Mouse (Mus musculus) stomach, embryonic 16.5 days (tissue): ENCODE results near the gene Cep85l. TPM values are rescaled to one million over a fixed set of nuclear protein-coding genes. Genes with fewer than 3 reads are reported as not detected.

ENCODE experiments used
- ATAC-seq: fragments of 200-750 bp; cut with Nextera tagmentation; 2 replicates; pipeline ENCODE4 v1.8.0; 2017; ENCODE audit warnings: moderate number of reproducible peaks, moderate TSS enrichment; ENCODE audit not compliant: insufficient read depth, low FRiP score
- H3K27ac ChIP-seq: fragments of 300-500 bp; sonication (generic); 2 replicates; pipeline ENCODE4 v1.5.1; 2014; ENCODE audit warnings: low read length
- H3K27me3 ChIP-seq: fragments of 300-500 bp; sonication (generic); 2 replicates; pipeline ENCODE4 v1.6.1; 2014; ENCODE audit warnings: low read length, control low read depth, mixed read lengths; ENCODE audit not compliant: control insufficient read depth, insufficient read depth
- H3K36me3 ChIP-seq: fragments of 300-500 bp; sonication (generic); 2 replicates; pipeline ENCODE4 v1.6.1; 2014; ENCODE audit warnings: low read length; ENCODE audit not compliant: control insufficient read depth, insufficient read depth
- H3K4me1 ChIP-seq: fragments of 300-500 bp; sonication (generic); 2 replicates; pipeline ENCODE4 v1.6.1; 2014; ENCODE audit warnings: low read length, control low read depth, mixed read lengths; ENCODE audit not compliant: control insufficient read depth, insufficient read depth
- H3K4me2 ChIP-seq: fragments of 300-500 bp; sonication (generic); 2 replicates; pipeline ENCODE4 v1.6.1; 2014; ENCODE audit warnings: low read depth, low read length, mixed read lengths
- H3K4me3 ChIP-seq: fragments of 300-500 bp; sonication (generic); replicated peaks from 2 replicates; pipeline ENCODE4 v1.5.1; 2014; ENCODE audit warnings: mild to moderate bottlenecking, low read length
- H3K9ac ChIP-seq: fragments of 300-500 bp; sonication (generic); 2 replicates; pipeline ENCODE4 v1.6.1; 2014; ENCODE audit warnings: low read length
- H3K9me3 ChIP-seq: fragments of 300-500 bp; sonication (generic); replicated peaks from 2 replicates; pipeline ENCODE4 v1.6.1; 2016; ENCODE audit warnings: low read length, control low read depth; ENCODE audit not compliant: control insufficient read depth
- WGBS: fragments of 180-500 bp; shearing (Covaris S2); extraction: QIAGEN DNeasy Blood & Tissue Kit; methylation state at CpG from one replicate; pipeline ENCODE4 v1.1.7; 2014; 5-methylcytosine and 5-hydroxymethylcytosine counted together
- polyA plus RNA-seq: library from polyadenylated mRNA; unstranded; fragments of >200 nt; fragmentation: Nextera tagmentation; extraction: Ambion mirVana; gene quantifications from 2 replicates; pipeline ENCODE4 v1.2.1, GENCODE M21; 2015

Cep85l gene
- polyA plus RNA-seq, 1 experiment from 2014 or later: 3.1 TPM

- H3K27me3 ChIP-seq: no peaks in the 10 kb centered on the region
- H3K36me3 ChIP-seq: no peaks in the 10 kb centered on the region
- H3K27ac ChIP-seq: no peak overlapping the region
- H3K4me3 ChIP-seq: no peak overlapping the region
- ATAC-seq: no peak
- no peaks in the 10 kb centered on the region for H3K4me1 ChIP-seq
- no peak overlapping the region for H3K9ac ChIP-seq
- 39% methylated on average over 3 of the region's 3 CpGs for WGBS
- H3K4me2 ChIP-seq: no peak overlapping the region
- H3K9me3 ChIP-seq: no peaks in the 10 kb centered on the region
Observed at GRCm38 (mm10) chr10:53305867-53306266, 73.9 kb downstream of the Cep85l start.

DNA sequence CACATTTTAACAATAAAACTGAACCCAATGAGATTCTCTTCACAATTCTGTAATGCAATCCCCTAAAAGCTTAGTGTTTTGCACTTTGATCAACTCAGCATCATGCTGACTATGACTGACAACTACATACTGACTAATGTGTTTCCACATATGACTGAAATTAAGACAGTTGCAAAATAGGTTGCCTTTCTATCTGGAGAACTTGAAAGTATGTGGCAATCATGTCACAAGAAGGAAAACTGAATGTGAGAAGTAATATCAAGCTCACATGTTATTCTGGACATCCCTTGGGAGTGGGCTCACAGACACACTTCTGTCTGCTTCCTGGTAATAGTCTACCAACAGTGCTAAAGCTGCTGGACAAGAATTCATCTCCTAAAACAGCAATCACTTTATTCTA, 94.6 kb downstream of the Cep85l start:
- no peak for ATAC-seq
- H3K9me3 ChIP-seq: no peaks in the 10 kb centered on the region
- H3K27me3 ChIP-seq: no peaks in the 10 kb centered on the region
- no peak overlapping the region for H3K4me2 ChIP-seq
- no peak overlapping the region for H3K9ac ChIP-seq
- no peaks in the 10 kb centered on the region for H3K4me1 ChIP-seq
- H3K36me3 ChIP-seq: peaks cover 7% of the 10 kb centered on the region
- H3K4me3 ChIP-seq: no peak overlapping the region
- H3K27ac ChIP-seq: no peak overlapping the region

GRCm38 (mm10) chr10:53272228-53272627, 107.5 kb downstream of the Cep85l start:
- H3K4me2 ChIP-seq: no peak overlapping the region
- H3K4me3 ChIP-seq: no peak overlapping the region
- H3K36me3 ChIP-seq: no peaks in the 10 kb centered on the region
- H3K27ac ChIP-seq: no peak overlapping the region
- H3K9me3 ChIP-seq: no peaks in the 10 kb centered on the region
- H3K27me3 ChIP-seq: no peaks in the 10 kb centered on the region
- H3K4me1 ChIP-seq: no peaks in the 10 kb centered on the region
- no peak overlapping the region for H3K9ac ChIP-seq
- no peak for ATAC-seq

- no peaks in the 10 kb centered on the region for H3K27me3 ChIP-seq
- 70% methylated on average over 1 of the region's 1 CpGs for WGBS
- no peaks in the 10 kb centered on the region for H3K9me3 ChIP-seq
Observed at GRCm38 (mm10) chr10:53262021-53262420, 117.7 kb downstream of the Cep85l start.

GRCm38 (mm10) chr10:53235381-53235780, 144.4 kb downstream of the Cep85l start:
- Histone ChIP-seq H3K9me3 (no peaks in the 10 kb centered on the region), H3K36me3 (no peaks in the 10 kb centered on the region), H3K27ac (no peak overlapping the region), H3K9ac (no peak overlapping the region), H3K4me3 (no peak overlapping the region), H3K4me2 (no peak overlapping the region), H3K27me3 (no peaks in the 10 kb centered on the region), H3K4me1 (no peaks in the 10 kb centered on the region)
- ATAC-seq: no peak
- 67% methylated on average over 6 of the region's 6 CpGs for WGBS

More at GRCm38 (mm10) chr10:53262021-53262420, 117.7 kb downstream of the Cep85l start:
- Histone ChIP-seq H3K4me1 (no peaks in the 10 kb centered on the region), H3K4me3 (no peak overlapping the region), H3K27ac (no peak overlapping the region), H3K36me3 (no peaks in the 10 kb centered on the region), H3K9ac (no peak overlapping the region), H3K4me2 (no peak overlapping the region)
- ATAC-seq: no peak

- ATAC-seq: no peak
- no peak overlapping the region for H3K4me3 ChIP-seq
- H3K27me3 ChIP-seq: no peaks in the 10 kb centered on the region
- no peak overlapping the region for H3K27ac ChIP-seq
- H3K9me3 ChIP-seq: no peaks in the 10 kb centered on the region
- H3K9ac ChIP-seq: no peak overlapping the region
- no peaks in the 10 kb centered on the region for H3K36me3 ChIP-seq
- H3K4me2 ChIP-seq: no peak overlapping the region
- WGBS: 78% methylated on average over 2 of the region's 2 CpGs
- H3K4me1 ChIP-seq: no peaks in the 10 kb centered on the region
Observed at GRCm38 (mm10) chr10:53234683-53235082, 145.1 kb downstream of the Cep85l start.

DNA sequence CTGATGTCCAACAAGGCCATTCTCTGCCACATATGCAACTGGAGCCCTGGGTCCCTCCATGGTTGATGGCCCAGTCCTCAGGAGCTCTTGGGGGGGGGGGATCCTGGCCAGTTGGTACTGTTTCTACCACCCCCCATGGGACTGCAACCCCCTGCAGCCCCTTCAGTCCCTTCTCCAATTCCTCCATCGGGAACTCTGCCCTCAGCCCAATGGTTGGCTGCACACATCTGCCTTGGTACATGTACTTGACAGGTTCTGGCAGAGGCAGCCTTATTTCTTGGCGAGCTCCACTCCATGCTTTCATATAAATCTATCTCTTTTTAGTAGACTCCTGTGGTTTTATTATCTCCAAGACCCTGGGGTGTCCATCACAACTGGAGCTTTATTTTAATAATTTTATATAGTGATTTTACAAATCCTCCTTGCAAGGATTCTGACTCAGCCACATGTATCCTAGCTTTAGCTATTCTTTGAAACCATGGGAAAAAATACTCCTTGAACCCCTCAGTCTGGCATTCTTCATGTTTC, 145.6 kb downstream of the Cep85l start:
- Histone ChIP-seq H3K9me3 (no peaks in the 10 kb centered on the region), H3K4me2 (no peak overlapping the region), H3K4me3 (no peak overlapping the region), H3K27ac (no peak overlapping the region), H3K9ac (no peak overlapping the region), H3K27me3 (no peaks in the 10 kb centered on the region), H3K4me1 (no peaks in the 10 kb centered on the region), H3K36me3 (no peaks in the 10 kb centered on the region)
- ATAC-seq: no peak
- WGBS: 90% methylated on average over 2 of the region's 2 CpGs

DNA sequence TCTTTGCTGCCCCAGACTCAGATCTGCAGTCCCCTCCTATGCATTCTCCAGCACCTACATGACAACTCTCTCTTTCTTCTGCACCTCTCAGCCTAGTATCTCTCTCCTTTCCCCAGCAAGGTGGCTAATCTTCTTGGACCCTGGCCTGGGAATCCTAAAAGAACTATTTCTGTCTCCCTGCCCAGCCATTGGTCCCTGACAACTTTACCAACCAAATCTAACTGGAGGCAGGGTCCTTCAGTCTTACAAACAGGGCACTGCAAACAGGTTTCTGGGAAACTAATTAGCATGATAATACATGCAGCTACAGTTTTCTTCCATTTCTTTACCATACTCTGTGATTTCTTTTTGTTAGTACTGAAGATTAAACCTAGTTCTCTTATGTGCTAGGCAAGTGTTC, 148.9 kb downstream of the Cep85l start:
- Histone ChIP-seq H3K4me1 (no peaks in the 10 kb centered on the region), H3K4me3 (no peak overlapping the region), H3K36me3 (no peaks in the 10 kb centered on the region), H3K4me2 (no peak overlapping the region), H3K27ac (no peak overlapping the region), H3K9ac (no peak overlapping the region), H3K9me3 (no peaks in the 10 kb centered on the region), H3K27me3 (no peaks in the 10 kb centered on the region)
- ATAC-seq: no peak

DNA sequence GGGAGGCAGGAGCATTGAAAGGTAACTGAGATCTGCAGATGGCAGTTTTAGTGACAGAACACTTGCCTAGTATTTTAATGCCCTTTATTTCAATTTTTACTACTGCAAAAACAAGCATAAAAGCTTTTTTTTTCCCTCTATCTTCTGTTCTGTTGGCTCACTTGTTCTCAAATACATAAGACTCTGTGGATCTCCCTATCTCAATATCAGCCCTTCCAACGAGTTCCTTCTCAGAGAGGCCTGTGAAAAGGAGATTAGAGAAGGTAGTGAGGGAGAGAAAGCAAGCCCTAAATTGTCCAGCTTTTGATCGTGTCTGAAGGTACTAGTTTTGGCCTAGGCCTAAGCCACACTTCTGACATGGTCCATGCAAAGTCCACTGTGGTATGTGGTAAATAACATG, 150.6 kb downstream of the Cep85l start:
- 57% methylated on average over 2 of the region's 2 CpGs for WGBS
- Histone ChIP-seq H3K9me3 (no peaks in the 10 kb centered on the region), H3K9ac (no peak overlapping the region), H3K36me3 (no peaks in the 10 kb centered on the region), H3K4me2 (no peak overlapping the region), H3K4me3 (no peak overlapping the region), H3K27ac (no peak overlapping the region), H3K27me3 (no peaks in the 10 kb centered on the region), H3K4me1 (no peaks in the 10 kb centered on the region)
- no peak for ATAC-seq
